ENCODE assay signal across 8 mouse cellular contexts in genomic region chr11:97700746-97701580, GRCm38 (mm10). TPM values are rescaled to one million over a fixed set of nuclear protein-coding genes. Genes with fewer than 3 reads are reported as not detected.
A peak's percentile ranks its signal among the peaks of the same experiment; 100 is the strongest.
DNase-seq lines count a peak whose midpoint lies in the region; ATAC-seq and TF ChIP-seq lines count a peak whose summit lies in the region.

No protein-coding gene starts in this region.

- peak overlapping the region; percentile 98 for H3K27ac ChIP-seq in left cerebral cortex, adult 2 months
- H3K27ac ChIP-seq in cortical plate, adult 2 months (ENCODE audit: insufficient read depth, low read length), result peak overlapping the region; percentile 70; the same call in 1 of the 2 replicates
- H3K27ac ChIP-seq in heart, embryonic 16.5 days (ENCODE audit: low read length), result peak overlapping the region; percentile 97
- peak overlapping the region; percentile 97 for H3K27ac ChIP-seq in limb, embryonic 12.5 days
- peak overlapping the region; percentile 98 for H3K27ac ChIP-seq in midbrain, embryonic 16.5 days (ENCODE audit: low read length)

- no peak for DNase-seq in left cerebral cortex, adult 2 months (ENCODE audit: extremely low spot score in 1 of 2, low spot score in 2 of 2)
- DNase-seq in left cerebral cortex, adult 11 months (ENCODE audit: low spot score), result no peak
- no peak for DNase-seq in right cerebral cortex, postnatal 36 days (ENCODE audit: low spot score in 2 of 2)

- intact Hi-C loops in left cerebral cortex, adult 2 months (cut with DNase I), result loop anchor here (5.0 kb wide), 1 partner anchor 181 kb away; the partner anchor contains the start of gene Fbxo47

- peak overlapping the region; percentile 93 for H3K4me2 ChIP-seq in heart, embryonic 16.5 days (ENCODE audit: low read depth, low read length)
- H3K4me2 ChIP-seq in limb, embryonic 12.5 days, result peak overlapping the region; percentile 88
- H3K4me2 ChIP-seq in midbrain, embryonic 16.5 days (ENCODE audit: low read length), result peak overlapping the region; percentile 66

- H3K4me3 ChIP-seq in left cerebral cortex, adult 2 months, result peak overlapping the region; percentile 78
- H3K4me3 ChIP-seq in cortical plate, adult 2 months (ENCODE audit: insufficient read depth, low read length), result peak overlapping the region; percentile 91
- peak overlapping the region; percentile 95 for H3K4me3 ChIP-seq in heart, embryonic 16.5 days (ENCODE audit: low read length)
- peak overlapping the region; percentile 85 for H3K4me3 ChIP-seq in limb, embryonic 12.5 days (replicated peaks)
- H3K4me3 ChIP-seq in midbrain, embryonic 16.5 days (ENCODE audit: low read depth, low read length), result peak overlapping the region; percentile 88

- TF ChIP-seq CTCF in left cerebral cortex, adult 2 months (IDR thresholded peaks at IDR 0.05), result no peak
- no peak for TF ChIP-seq CTCF in cortical plate, adult 2 months (IDR thresholded peaks at IDR 0.05; ENCODE audit: extremely low read depth, insufficient read depth, low read length)

- no peak for ATAC-seq in heart, embryonic 16.5 days (replicated peaks; ENCODE audit: extremely low read depth, insufficient read depth, low FRiP score)
- no peak for ATAC-seq in limb, embryonic 12.5 days (ENCODE audit: insufficient number of reproducible peaks, insufficient read depth, low FRiP score, low TSS enrichment, low read depth)
- ATAC-seq in midbrain, embryonic 16.5 days, result no peak
- no peak for ATAC-seq in activated CD4-positive, CD25-positive, alpha-beta regulatory T cell, adult 4 months

- no peaks in the 10 kb centered on the region for H3K27me3 ChIP-seq in heart, embryonic 16.5 days (ENCODE audit: control insufficient read depth, insufficient read depth, low read length)
- no peaks in the 10 kb centered on the region for H3K27me3 ChIP-seq in limb, embryonic 12.5 days
- no peaks in the 10 kb centered on the region for H3K27me3 ChIP-seq in midbrain, embryonic 16.5 days (ENCODE audit: control insufficient read depth, insufficient read depth, low read depth, low read length)

- no peaks in the 10 kb centered on the region for H3K36me3 ChIP-seq in heart, embryonic 16.5 days (ENCODE audit: control insufficient read depth, insufficient read depth)
- H3K36me3 ChIP-seq in limb, embryonic 12.5 days, result peaks cover 3% of the 10 kb centered on the region; the same call in 1 of the 2 replicates
- no peaks in the 10 kb centered on the region for H3K36me3 ChIP-seq in midbrain, embryonic 16.5 days (ENCODE audit: control insufficient read depth, insufficient read depth, low read length)

- TF ChIP-seq POLR2A in cortical plate, adult 2 months (IDR thresholded peaks at IDR 0.05; ENCODE audit: extremely low read depth, insufficient read depth, low read length), result 0 out of 2 replicates have a peak, but pooled peaks have one; percentile 3

- H3K9ac ChIP-seq in heart, embryonic 16.5 days (ENCODE audit: low read length), result peak overlapping the region; percentile 88
- H3K9ac ChIP-seq in limb, embryonic 12.5 days (replicated peaks), result peak overlapping the region; percentile 91
- H3K9ac ChIP-seq in midbrain, embryonic 16.5 days (ENCODE audit: low read depth, low read length), result peak overlapping the region; percentile 94

- 19% methylated on average over 30 of the region's 30 CpGs for WGBS in heart, embryonic 16.5 days
- WGBS in limb, embryonic 12.5 days, result 16% methylated on average over 30 of the region's 30 CpGs
- WGBS in midbrain, embryonic 16.5 days, result 17% methylated on average over 30 of the region's 30 CpGs

- no peaks in the 10 kb centered on the region for H3K9me3 ChIP-seq in heart, embryonic 16.5 days (replicated peaks; ENCODE audit: control insufficient read depth, low read length)
- H3K9me3 ChIP-seq in limb, embryonic 12.5 days, result no peaks in the 10 kb centered on the region
- H3K9me3 ChIP-seq in midbrain, embryonic 16.5 days (replicated peaks; ENCODE audit: control insufficient read depth, low read length, poor library complexity, severe bottlenecking), result no peaks in the 10 kb centered on the region

- peaks cover 8% of the 10 kb centered on the region for H3K4me1 ChIP-seq in cortical plate, adult 2 months (ENCODE audit: control insufficient read depth, insufficient read depth, low read length)
- H3K4me1 ChIP-seq in heart, embryonic 16.5 days (ENCODE audit: control insufficient read depth, insufficient read depth, low read length), result peaks cover 46% of the 10 kb centered on the region
- H3K4me1 ChIP-seq in limb, embryonic 12.5 days (replicated peaks), result peaks cover 48% of the 10 kb centered on the region
- peaks cover 40% of the 10 kb centered on the region for H3K4me1 ChIP-seq in midbrain, embryonic 16.5 days (ENCODE audit: control insufficient read depth, insufficient read depth, low read length)

RNA-seq across cellular contexts. Expression of gene Pcgf2, which starts 0.7 kb away (rescaled TPM):
- total RNA-seq in left cerebral cortex, adult 2 months (2021), result 10 to 100 TPM; 36.2 to 39.6 TPM
- 64.1 and 72.2 TPM in 2 replicates for polyA plus RNA-seq in cortical plate, adult 2 months (2012; rRNA removed)
- polyA plus RNA-seq in heart, embryonic 16.5 days (2015; fragmentation: Nextera tagmentation; extraction: Ambion mirVana), result 11.4 and 14.2 TPM in 2 replicates
- 20.2 and 20.3 TPM in 2 replicates for polyA plus RNA-seq in limb, embryonic 12.5 days (2016; fragmentation: Nextera tagmentation; extraction: Ambion mirVana)
- 18.2 and 19.1 TPM in 2 replicates for polyA plus RNA-seq in midbrain, embryonic 16.5 days (2015; fragmentation: Nextera tagmentation; extraction: Ambion mirVana)
- 1 to 10 TPM; 3.1 to 4.7 TPM for polyA plus RNA-seq in activated CD4-positive, CD25-positive, alpha-beta regulatory T cell, adult 4 months (2017; shearing (Covaris generic))

RNA-seq across cellular contexts. Expression of gene Psmb3, which starts 2.2 kb away (rescaled TPM):
- 100 to 1,000 TPM; 113 to 123 TPM for total RNA-seq in left cerebral cortex, adult 2 months (2021)
- polyA plus RNA-seq in cortical plate, adult 2 months (2012; rRNA removed), result 249 and 256 TPM in 2 replicates
- polyA plus RNA-seq in heart, embryonic 16.5 days (2015; fragmentation: Nextera tagmentation; extraction: Ambion mirVana), result 359 and 395 TPM in 2 replicates
- polyA plus RNA-seq in limb, embryonic 12.5 days (2016; fragmentation: Nextera tagmentation; extraction: Ambion mirVana), result 481 TPM in 2 replicates
- 387 and 401 TPM in 2 replicates for polyA plus RNA-seq in midbrain, embryonic 16.5 days (2015; fragmentation: Nextera tagmentation; extraction: Ambion mirVana)
- polyA plus RNA-seq in activated CD4-positive, CD25-positive, alpha-beta regulatory T cell, adult 4 months (2017; shearing (Covaris generic)), result 100 to 1,000 TPM; 422 to 486 TPM

RNA-seq across cellular contexts. Expression of gene Cisd3, which starts 15.3 kb away (rescaled TPM):
- 10 to 100 TPM; 47.7 to 57.6 TPM for total RNA-seq in left cerebral cortex, adult 2 months (2021)
- 59.9 and 65.5 TPM in 2 replicates for polyA plus RNA-seq in cortical plate, adult 2 months (2012; rRNA removed)
- polyA plus RNA-seq in heart, embryonic 16.5 days (2015; fragmentation: Nextera tagmentation; extraction: Ambion mirVana), result 81.1 and 86.1 TPM in 2 replicates
- polyA plus RNA-seq in limb, embryonic 12.5 days (2016; fragmentation: Nextera tagmentation; extraction: Ambion mirVana), result 10.0 and 11.3 TPM in 2 replicates
- polyA plus RNA-seq in midbrain, embryonic 16.5 days (2015; fragmentation: Nextera tagmentation; extraction: Ambion mirVana), result 24.4 and 29.8 TPM in 2 replicates
- polyA plus RNA-seq in activated CD4-positive, CD25-positive, alpha-beta regulatory T cell, adult 4 months (2017; shearing (Covaris generic)), result 10 to 100 TPM; 91.3 to 99.5 TPM

RNA-seq across cellular contexts. Expression of gene Mllt6, which starts 37.7 kb away (rescaled TPM):
- 100 to 1,000 TPM; 143 to 147 TPM for total RNA-seq in left cerebral cortex, adult 2 months (2021)
- 78.5 and 83.4 TPM in 2 replicates for polyA plus RNA-seq in cortical plate, adult 2 months (2012; rRNA removed)
- 2.1 and 2.8 TPM in 2 replicates for polyA plus RNA-seq in heart, embryonic 16.5 days (2015; fragmentation: Nextera tagmentation; extraction: Ambion mirVana)
- polyA plus RNA-seq in limb, embryonic 12.5 days (2016; fragmentation: Nextera tagmentation; extraction: Ambion mirVana), result 2.8 and 2.9 TPM in 2 replicates
- 3.3 and 3.5 TPM in 2 replicates for polyA plus RNA-seq in midbrain, embryonic 16.5 days (2015; fragmentation: Nextera tagmentation; extraction: Ambion mirVana)
- 10 to 100 TPM; 13.9 to 15.2 TPM for polyA plus RNA-seq in activated CD4-positive, CD25-positive, alpha-beta regulatory T cell, adult 4 months (2017; shearing (Covaris generic))

RNA-seq across cellular contexts. Expression of gene Pip4k2b, which starts 43.5 kb away (rescaled TPM):
- total RNA-seq in left cerebral cortex, adult 2 months (2021), result 100 to 1,000 TPM; 114 to 117 TPM
- polyA plus RNA-seq in cortical plate, adult 2 months (2012; rRNA removed), result 64.7 and 67.2 TPM in 2 replicates
- polyA plus RNA-seq in heart, embryonic 16.5 days (2015; fragmentation: Nextera tagmentation; extraction: Ambion mirVana), result 0.81 and 1.1 TPM in 2 replicates
- polyA plus RNA-seq in limb, embryonic 12.5 days (2016; fragmentation: Nextera tagmentation; extraction: Ambion mirVana), result 2.2 and 2.7 TPM in 2 replicates
- 5.0 and 5.1 TPM in 2 replicates for polyA plus RNA-seq in midbrain, embryonic 16.5 days (2015; fragmentation: Nextera tagmentation; extraction: Ambion mirVana)
- 1 to 10 TPM; 2.0 to 2.3 TPM for polyA plus RNA-seq in activated CD4-positive, CD25-positive, alpha-beta regulatory T cell, adult 4 months (2017; shearing (Covaris generic))
